ENCODE assay signal across 16 mouse cellular contexts in genomic region chr2:32104122-32104521, GRCm38 (mm10). TPM values are rescaled to one million over a fixed set of nuclear protein-coding genes. Genes with fewer than 3 reads are reported as not detected.
DNase-seq lines count a peak whose midpoint lies in the region; ATAC-seq and TF ChIP-seq lines count a peak whose summit lies in the region.
"Had no signal": no experiment of that assay in that cellular context is flagged by ENCODE, and none has a peak within 500 bp of the region (broad histone marks: within the 10 kb centered on the region; RNA-seq: fewer than 3 reads in every experiment).

No protein-coding gene starts in this region.

- no peaks in the 10 kb centered on the region for H3K9me3 ChIP-seq in heart, postnatal 0 days (replicated peaks; ENCODE audit: control insufficient read depth, low read length)
- no peaks in the 10 kb centered on the region for H3K9me3 ChIP-seq in neural tube, embryonic 13.5 days
- H3K9me3 ChIP-seq in neural tube, embryonic 15.5 days (replicated peaks): no peaks in the 10 kb centered on the region
- H3K9me3 ChIP-seq: forebrain, embryonic 13.5 days; limb, embryonic 13.5 days had no signal

- no peak for ATAC-seq in heart, postnatal 0 days (ENCODE audit: insufficient read depth, low read depth)
- no peak for ATAC-seq in neural tube, embryonic 13.5 days (ENCODE audit: low read depth)
- no peak for ATAC-seq in neural tube, embryonic 15.5 days (ENCODE audit: low FRiP score)
- ATAC-seq: forebrain, embryonic 13.5 days; lung, postnatal 0 days had no signal

- intact Hi-C loops in gastrocnemius, adult 2 months (cut with DNase I): no loop called here
- intact Hi-C loops in gastrocnemius, postnatal 14 days (cut with DNase I; ENCODE audit: low total_unique reads): no loop called here

- peak; percentile 36 for DNase-seq in gastrocnemius, adult 2 months
- DNase-seq in gastrocnemius, postnatal 14 days: no peak
- no peak for DNase-seq in heart, postnatal 0 days (ENCODE audit: low spot score)
- no peak for DNase-seq in heart, adult 18-20 months
- no peak for DNase-seq in urinary bladder, postnatal 25 days (ENCODE audit: low spot score)
- DNase-seq: adrenal gland, adult 2 months; cerebellum, postnatal 14 days; kidney, adult 8-10 months; kidney, postnatal 36 days; thymus, postnatal 25 days had no signal

- H3K4me3 ChIP-seq in gastrocnemius, adult 2 months: peak overlapping the region; percentile 47
- H3K4me3 ChIP-seq in heart, postnatal 0 days (ENCODE audit: low read depth, low read length): no peak overlapping the region
- no peak overlapping the region for H3K4me3 ChIP-seq in neural tube, embryonic 13.5 days
- H3K4me3 ChIP-seq in neural tube, embryonic 15.5 days (replicated peaks): no peak overlapping the region
- H3K4me3 ChIP-seq: forebrain, embryonic 13.5 days; limb, embryonic 13.5 days had no signal

- H3K27me3 ChIP-seq in heart, postnatal 0 days (ENCODE audit: control insufficient read depth, insufficient read depth, low read length): no peaks in the 10 kb centered on the region
- H3K27me3 ChIP-seq in neural tube, embryonic 13.5 days: no peaks in the 10 kb centered on the region
- no peaks in the 10 kb centered on the region for H3K27me3 ChIP-seq in neural tube, embryonic 15.5 days (replicated peaks)
- H3K27me3 ChIP-seq: forebrain, embryonic 13.5 days; limb, embryonic 13.5 days had no signal

- H3K36me3 ChIP-seq in heart, postnatal 0 days (replicated peaks; ENCODE audit: control insufficient read depth, insufficient read depth, low read length): 0 out of 2 replicates have a peak, but pooled peaks cover 4% of the 10 kb centered on the region
- peaks cover 29% of the 10 kb centered on the region for H3K36me3 ChIP-seq in neural tube, embryonic 13.5 days
- peaks cover 22% of the 10 kb centered on the region for H3K36me3 ChIP-seq in neural tube, embryonic 15.5 days
- H3K36me3 ChIP-seq: limb, embryonic 13.5 days had no signal

- H3K4me1 ChIP-seq in heart, postnatal 0 days (ENCODE audit: control insufficient read depth, insufficient read depth): peaks cover 26% of the 10 kb centered on the region
- peaks cover 33% of the 10 kb centered on the region for H3K4me1 ChIP-seq in neural tube, embryonic 13.5 days (replicated peaks)
- H3K4me1 ChIP-seq in neural tube, embryonic 15.5 days: peaks cover 14% of the 10 kb centered on the region
- H3K4me1 ChIP-seq: limb, embryonic 13.5 days had no signal

- TF ChIP-seq CTCF in gastrocnemius, adult 2 months (IDR thresholded peaks at IDR 0.05): no peak
- TF ChIP-seq CTCF in heart, postnatal 0 days (IDR thresholded peaks at IDR 0.05; ENCODE audit: low read depth): no peak

- H3K4me2 ChIP-seq in heart, postnatal 0 days (ENCODE audit: low read depth, low read length): no peak overlapping the region
- no peak overlapping the region for H3K4me2 ChIP-seq in neural tube, embryonic 13.5 days
- H3K4me2 ChIP-seq in neural tube, embryonic 15.5 days: no peak overlapping the region
- H3K4me2 ChIP-seq: forebrain, embryonic 13.5 days had no signal

- no peak for TF ChIP-seq EP300 in heart, postnatal 0 days (IDR thresholded peaks at IDR 0.05; ENCODE audit: low read depth)

- 69% methylated on average over 7 of the region's 7 CpGs for WGBS in heart, postnatal 0 days
- 82% methylated on average over 7 of the region's 7 CpGs for WGBS in neural tube, embryonic 13.5 days
- WGBS in neural tube, embryonic 15.5 days: 80% methylated on average over 7 of the region's 7 CpGs

- H3K9ac ChIP-seq in heart, postnatal 0 days (replicated peaks; ENCODE audit: low read depth, low read length): no peak overlapping the region
- H3K9ac ChIP-seq in neural tube, embryonic 13.5 days: no peak overlapping the region
- H3K9ac ChIP-seq in neural tube, embryonic 15.5 days (replicated peaks): no peak overlapping the region
- H3K9ac ChIP-seq: forebrain, embryonic 13.5 days; limb, embryonic 13.5 days; liver, embryonic 14.5 days had no signal

- peak overlapping the region; percentile 72 for H3K27ac ChIP-seq in gastrocnemius, adult 2 months
- H3K27ac ChIP-seq in heart, postnatal 0 days (ENCODE audit: low read depth): peak overlapping the region; percentile 85; the same call in 1 of the 2 replicates
- H3K27ac ChIP-seq in neural tube, embryonic 13.5 days (replicated peaks): 0 out of 2 replicates have a peak overlapping the region, but pooled peaks have one; percentile 86
- H3K27ac ChIP-seq in neural tube, embryonic 15.5 days (replicated peaks): no peak overlapping the region
- H3K27ac ChIP-seq: forebrain, embryonic 13.5 days; limb, embryonic 13.5 days; liver, embryonic 14.5 days had no signal

RNA-seq across cellular contexts. Expression of gene Plpp7, which starts 8.8 kb away (rescaled TPM):
- 100 to 1,000 TPM; 109 to 120 TPM for total RNA-seq in gastrocnemius, adult 2 months (2021)
- 100 to 1,000 TPM in 1 of 2 experiments, 10 to 100 TPM in 1; 87.5 to 102 TPM for total RNA-seq in gastrocnemius, postnatal 14 days (2021)
- 30.7 and 56.3 TPM in 2 replicates for total RNA-seq in heart, postnatal 0 days (2014; rRNA removed; ENCODE audit: low replicate concordance)
- polyA plus RNA-seq in heart, postnatal 0 days (2015; fragmentation: Nextera tagmentation; extraction: Ambion mirVana): 23.4 and 24.0 TPM in 2 replicates
- 10 to 100 TPM; 27.3 to 38.3 TPM for total RNA-seq in heart, adult 18-20 months (2021)
- 22.6 and 24.1 TPM in 2 replicates for polyA plus RNA-seq in neural tube, embryonic 13.5 days (2015; fragmentation: Nextera tagmentation; extraction: Ambion mirVana)
- polyA plus RNA-seq in neural tube, embryonic 15.5 days (2015; fragmentation: Nextera tagmentation; extraction: Ambion mirVana): 26.1 and 32.6 TPM in 2 replicates

RNA-seq across cellular contexts. Expression of gene Fam78a, which starts 19.5 kb away (rescaled TPM):
- total RNA-seq in gastrocnemius, adult 2 months (2021): 10 to 100 TPM in 1 of 2 experiments, 1 to 10 TPM in 1; 9.9 to 12.0 TPM
- 10 to 100 TPM in 1 of 2 experiments, 1 to 10 TPM in 1; 9.5 to 20.5 TPM for total RNA-seq in gastrocnemius, postnatal 14 days (2021)
- total RNA-seq in heart, postnatal 0 days (2014; rRNA removed; ENCODE audit: low replicate concordance): 28.7 and 34.9 TPM in 2 replicates
- 14.6 and 18.0 TPM in 2 replicates for polyA plus RNA-seq in heart, postnatal 0 days (2015; fragmentation: Nextera tagmentation; extraction: Ambion mirVana)
- total RNA-seq in heart, adult 18-20 months (2021): 10 to 100 TPM; 15.0 to 23.0 TPM
- polyA plus RNA-seq in neural tube, embryonic 13.5 days (2015; fragmentation: Nextera tagmentation; extraction: Ambion mirVana): 0.88 and 1.2 TPM in 2 replicates
- polyA plus RNA-seq in neural tube, embryonic 15.5 days (2015; fragmentation: Nextera tagmentation; extraction: Ambion mirVana): 0.92 and 3.1 TPM in 2 replicates

RNA-seq across cellular contexts. Expression of gene Prrc2b, which starts 46.8 kb away (rescaled TPM):
- total RNA-seq in gastrocnemius, adult 2 months (2021): 10 to 100 TPM; 76.4 to 86.9 TPM
- total RNA-seq in gastrocnemius, postnatal 14 days (2021): 10 to 100 TPM; 79.2 to 83.9 TPM
- total RNA-seq in heart, postnatal 0 days (2014; rRNA removed; ENCODE audit: low replicate concordance): 66.5 and 74.1 TPM in 2 replicates
- polyA plus RNA-seq in heart, postnatal 0 days (2015; fragmentation: Nextera tagmentation; extraction: Ambion mirVana): 16.1 and 19.5 TPM in 2 replicates
- total RNA-seq in heart, adult 18-20 months (2021): 10 to 100 TPM; 83.5 to 86.2 TPM
- polyA plus RNA-seq in neural tube, embryonic 13.5 days (2015; fragmentation: Nextera tagmentation; extraction: Ambion mirVana): 61.6 and 69.8 TPM in 2 replicates
- polyA plus RNA-seq in neural tube, embryonic 15.5 days (2015; fragmentation: Nextera tagmentation; extraction: Ambion mirVana): 56.6 and 59.9 TPM in 2 replicates
